ENCODE assay signal across 8 mouse cellular contexts in the genomic region with DNA sequence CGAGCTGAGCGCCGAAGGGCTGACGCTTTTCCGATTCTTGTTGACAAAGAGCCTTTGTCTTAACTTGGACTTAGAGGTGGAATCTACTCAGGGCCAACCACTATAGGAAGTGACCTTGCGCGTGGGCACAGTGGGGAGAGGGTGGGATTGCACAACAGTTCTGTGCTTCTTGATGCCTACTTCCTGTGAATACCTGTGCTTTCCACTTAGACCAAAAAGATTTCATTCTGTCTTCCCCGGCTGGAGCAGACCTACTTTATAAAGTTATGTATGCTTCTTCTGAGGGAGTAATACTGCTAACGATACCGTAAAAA. TPM values are rescaled to one million over a fixed set of nuclear protein-coding genes. Genes with fewer than 3 reads are reported as not detected.
DNase-seq lines count a peak whose midpoint lies in the region; ATAC-seq and TF ChIP-seq lines count a peak whose summit lies in the region.

Traip (plus strand) TSS at position 215 of the 314 bp plus-strand sequence.

- peaks cover 10% of the 10 kb centered on the region; the same call in 1 of the 2 replicates for H3K4me1 ChIP-seq in kidney, embryonic 14.5 days (ENCODE audit: control insufficient read depth, insufficient read depth, low read length)
- peaks cover 2% of the 10 kb centered on the region; the same call in 1 of the 2 replicates for H3K4me1 ChIP-seq in bone marrow, adult 2 months (ENCODE audit: control insufficient read depth, insufficient read depth, low read length)
- peaks cover 14% of the 10 kb centered on the region for H3K4me1 ChIP-seq in liver, postnatal 0 days (ENCODE audit: insufficient read depth)

- TF ChIP-seq EP300 in liver, postnatal 0 days (IDR thresholded peaks at IDR 0.05; ENCODE audit: low read depth), result no peak

- no peak for TF ChIP-seq POLR2A in bone marrow, adult 2 months (IDR thresholded peaks at IDR 0.05; ENCODE audit: borderline replicate concordance, control insufficient read depth, low read depth, low read length)

- no peak for TF ChIP-seq CTCF in bone marrow, adult 2 months (IDR thresholded peaks at IDR 0.05; ENCODE audit: control insufficient read depth, insufficient read depth, low read length)
- TF ChIP-seq CTCF in liver, postnatal 0 days (IDR thresholded peaks at IDR 0.05; ENCODE audit: low read depth), result no peak

- peak within 1 kb of the TSS; percentile 84 for H3K4me3 ChIP-seq in kidney, embryonic 14.5 days (ENCODE audit: low read length)
- H3K4me3 ChIP-seq in bone marrow, adult 2 months (replicated peaks; ENCODE audit: control insufficient read depth, low read depth, low read length), result peak within 1 kb of the TSS; percentile 97
- H3K4me3 ChIP-seq in liver, postnatal 0 days (ENCODE audit: low read depth, low read length), result peak within 1 kb of the TSS; percentile 70

- DNase-seq in kidney, postnatal 14 days, result no peak
- DNase-seq in liver, postnatal 0 days, result no peak
- DNase-seq in right cerebral cortex, postnatal 36 days (ENCODE audit: low spot score in 2 of 2), result no peak
- DNase-seq in left cerebral cortex, postnatal 14 days (ENCODE audit: low spot score in 2 of 2), result no peak
- no peak for DNase-seq in spleen, postnatal 36 days (ENCODE audit: low spot score in 2 of 2)

- intact Hi-C loops in left cerebral cortex, postnatal 14 days (cut with DNase I), result no loop called here

- H3K27me3 ChIP-seq in kidney, embryonic 14.5 days (ENCODE audit: control insufficient read depth, insufficient read depth, low read length), result no peaks in the 10 kb centered on the region
- no peaks in the 10 kb centered on the region for H3K27me3 ChIP-seq in liver, postnatal 0 days (ENCODE audit: insufficient read depth, low read length)

- WGBS in kidney, embryonic 14.5 days, result 92% methylated on average over 10 of the region's 10 CpGs
- 70% methylated on average over 10 of the region's 10 CpGs for WGBS in bone marrow, adult 2 months
- WGBS in liver, postnatal 0 days (ENCODE audit: insufficient replicate concordance), result 78% methylated on average over 10 of the region's 10 CpGs

- H3K9me3 ChIP-seq in kidney, embryonic 14.5 days (ENCODE audit: control insufficient read depth, low read length), result no peaks in the 10 kb centered on the region
- H3K9me3 ChIP-seq in liver, postnatal 0 days (ENCODE audit: low read length), result no peaks in the 10 kb centered on the region

- no peaks in the 10 kb centered on the region for H3K36me3 ChIP-seq in kidney, embryonic 14.5 days (ENCODE audit: control insufficient read depth, insufficient read depth, low read length)
- no peaks in the 10 kb centered on the region for H3K36me3 ChIP-seq in liver, postnatal 0 days (replicated peaks; ENCODE audit: insufficient read depth, low read length)

- peak within 1 kb of the TSS; percentile 68; the same call in 1 of the 2 replicates for H3K27ac ChIP-seq in kidney, embryonic 14.5 days (ENCODE audit: low read depth, low read length)
- H3K27ac ChIP-seq in bone marrow, adult 2 months (ENCODE audit: control insufficient read depth, insufficient read depth, low read depth, low read length, poor library complexity), result peak within 1 kb of the TSS; percentile 42; the same call in 1 of the 2 replicates
- H3K27ac ChIP-seq in liver, postnatal 0 days (ENCODE audit: low read depth), result peak within 1 kb of the TSS; percentile 75

- peak within 1 kb of the TSS; percentile 66 for H3K4me2 ChIP-seq in kidney, embryonic 14.5 days (replicated peaks; ENCODE audit: low read depth, low read length)
- H3K4me2 ChIP-seq in liver, postnatal 0 days (ENCODE audit: low read depth, low read length), result peak within 1 kb of the TSS; percentile 70

- peak within 1 kb of the TSS; percentile 69 for H3K9ac ChIP-seq in kidney, embryonic 14.5 days (ENCODE audit: low read depth, low read length)
- H3K9ac ChIP-seq in liver, postnatal 0 days (replicated peaks), result peak within 1 kb of the TSS; percentile 59

- ATAC-seq in kidney, embryonic 14.5 days (ENCODE audit: low FRiP score, low TSS enrichment), result no peak
- ATAC-seq in hematopoietic stem cell, adult 5-6 weeks (replicated peaks in 1 of 2; ENCODE audit: insufficient read depth in 1 of 2, low FRiP score in 2 of 2, low TSS enrichment in 1 of 2, low read depth in 1 of 2, poor library complexity in 2 of 2, severe bottlenecking in 2 of 2), result no peak
- no peak for ATAC-seq in liver, postnatal 0 days

RNA-seq across cellular contexts. Expression of gene Traip, which starts in this region (rescaled TPM):
- polyA plus RNA-seq in kidney, embryonic 14.5 days (2014; fragmentation: Nextera tagmentation; extraction: Ambion mirVana), result 23.7 and 24.5 TPM in 2 replicates
- polyA plus RNA-seq in bone marrow, adult 2 months (2011; ENCODE audit: insufficient read depth, insufficient read length, low replicate concordance, missing spikeins), result 27.0 and 30.0 TPM in 2 replicates
- 19.3 and 40.1 TPM in 2 replicates for total RNA-seq in hematopoietic stem cell, adult 5-6 weeks (2017)
- polyA plus RNA-seq in liver, postnatal 0 days (2015; fragmentation: Nextera tagmentation; extraction: Ambion mirVana), result 5.4 and 6.5 TPM in 2 replicates
- 10 to 100 TPM in 1 of 2 experiments, 1 to 10 TPM in 1; 9.3 to 12.0 TPM for total RNA-seq in left cerebral cortex, postnatal 14 days (2021)
